Mouse (Mus musculus): ENCODE results near the gene Hip1. TPM values are rescaled to one million over a fixed set of nuclear protein-coding genes. Genes with fewer than 3 reads are reported as not detected.

Hip1 gene
- polyA plus RNA-seq, 1 experiment from 2014 or later: 3.5 TPM

DNA sequence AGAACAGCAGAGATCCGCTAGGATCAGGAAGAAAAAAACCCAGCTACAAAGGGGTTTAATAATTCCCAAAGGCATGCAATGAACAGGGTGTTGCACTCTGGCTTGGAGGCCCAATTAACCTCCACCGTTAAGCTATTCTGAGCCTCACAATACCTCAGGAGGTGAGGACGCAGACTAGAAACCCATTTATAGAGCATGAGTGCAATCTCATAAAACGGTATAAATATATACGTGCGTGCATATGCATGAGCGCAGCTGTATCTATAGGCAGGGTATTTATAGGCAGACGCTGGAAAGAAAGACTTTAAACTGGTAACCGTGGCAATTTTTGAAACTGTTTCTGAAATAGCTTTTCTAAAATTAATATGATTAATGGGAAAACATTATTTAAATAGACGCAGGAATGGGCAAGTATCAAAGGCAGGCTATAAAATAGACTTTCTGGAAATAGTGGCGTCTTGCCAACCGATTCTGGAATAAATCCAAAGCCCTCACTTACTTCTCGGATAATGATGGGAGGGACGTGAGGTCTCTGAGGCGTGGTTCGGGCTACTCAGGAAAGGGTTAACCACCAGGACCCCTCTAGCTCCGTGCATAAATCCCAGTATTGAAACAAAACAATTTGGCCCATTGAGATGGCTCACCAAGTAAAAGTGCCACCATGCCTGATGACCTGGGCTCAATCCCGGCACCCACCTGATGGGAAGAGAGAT, 37.2 kb downstream of the Hip1 start:
- 68% methylated on average over 18 of the region's 18 CpGs for WGBS (ENCODE audit: insufficient replicate concordance)
- ATAC-seq (ENCODE audit: insufficient read depth): no peak
- Histone ChIP-seq H3K4me2 (no peak overlapping the region), H3K4me3 (replicated peaks) (no peak overlapping the region), H3K36me3 (replicated peaks) (no peaks in the 10 kb centered on the region), H3K4me1 (replicated peaks) (no peaks in the 10 kb centered on the region), H3K9ac (no peak overlapping the region), H3K27me3 (no peaks in the 10 kb centered on the region), H3K9me3 (replicated peaks) (no peaks in the 10 kb centered on the region), H3K27ac (replicated peaks) (no peak overlapping the region)

DNA sequence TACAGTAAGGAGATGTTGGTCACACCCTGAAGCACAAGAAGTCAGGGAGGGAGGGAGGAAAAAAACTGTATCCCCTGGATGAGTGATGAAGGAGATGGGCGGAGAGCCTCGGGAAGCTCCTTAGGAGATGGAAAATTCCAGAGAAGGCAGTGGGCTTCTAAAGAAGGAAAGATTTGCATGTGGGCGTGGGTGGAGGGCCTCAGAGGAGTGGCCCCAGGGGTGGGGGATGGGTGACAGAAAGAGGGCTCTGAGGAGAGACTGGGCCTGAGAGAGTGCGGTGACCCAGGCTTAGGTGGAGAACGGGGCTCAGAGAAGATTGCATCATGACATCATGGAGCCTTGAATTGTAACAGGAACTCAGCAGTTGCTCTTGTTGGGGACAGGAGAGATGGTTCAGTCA, 39.5 kb downstream of the Hip1 start:
- ATAC-seq (ENCODE audit: insufficient read depth): no peak
- H3K9me3 ChIP-seq (replicated peaks): no peaks in the 10 kb centered on the region

DNA sequence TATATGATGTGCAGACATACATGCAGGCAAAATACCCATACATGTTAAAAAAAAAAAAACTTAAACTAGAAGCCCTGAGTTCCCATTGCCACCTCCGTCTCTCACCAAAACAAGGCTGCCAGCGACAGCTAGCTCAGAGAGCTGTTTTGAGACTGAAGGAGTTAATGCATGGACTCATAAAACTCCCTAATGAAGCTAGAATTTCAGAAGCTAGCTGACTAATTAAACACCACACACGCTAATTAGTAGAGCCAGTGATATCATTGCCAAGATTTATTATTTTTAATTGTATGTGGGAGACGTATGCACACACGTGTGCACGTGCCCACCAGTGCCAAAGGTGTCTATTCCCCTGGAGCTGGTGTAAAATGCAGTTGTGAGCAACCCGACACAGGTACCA, 42.0 kb downstream of the Hip1 start:
- no peak overlapping the region for H3K9ac ChIP-seq
- WGBS (ENCODE audit: insufficient replicate concordance): 73% methylated on average over 7 of the region's 7 CpGs
- no peak overlapping the region for H3K27ac ChIP-seq (replicated peaks)

More for the DNA sequence above, 39.5 kb downstream of the Hip1 start:
- H3K9ac ChIP-seq: no peak overlapping the region
- H3K4me1 ChIP-seq (replicated peaks): no peaks in the 10 kb centered on the region
- no peak overlapping the region for H3K4me2 ChIP-seq
- no peaks in the 10 kb centered on the region for H3K27me3 ChIP-seq
- 63% methylated on average over 5 of the region's 5 CpGs for WGBS (ENCODE audit: insufficient replicate concordance)
- H3K36me3 ChIP-seq (replicated peaks): no peaks in the 10 kb centered on the region
- no peak overlapping the region for H3K4me3 ChIP-seq (replicated peaks)
- H3K27ac ChIP-seq (replicated peaks): no peak overlapping the region

DNA sequence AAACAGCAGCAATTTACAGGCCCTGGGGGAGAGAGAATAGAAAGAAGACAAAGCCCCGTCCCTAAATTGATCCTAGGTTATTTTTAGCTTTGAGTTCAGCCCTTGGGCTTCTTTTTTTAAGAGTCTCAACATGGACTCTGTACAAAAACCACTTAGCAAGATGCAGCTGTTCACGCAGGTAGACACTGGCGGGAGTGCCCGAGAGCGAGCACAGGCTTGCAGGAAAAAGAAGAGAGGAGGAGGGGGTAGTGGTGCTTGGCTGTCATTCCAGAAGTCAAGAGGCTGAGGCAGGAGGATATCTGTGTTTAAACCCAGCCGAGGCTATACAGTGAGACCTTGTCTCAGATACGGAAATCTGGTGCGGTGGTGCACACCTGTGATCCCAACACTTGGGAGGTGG, 42.9 kb downstream of the Hip1 start:
- no peak for ATAC-seq (ENCODE audit: insufficient read depth)
- no peak overlapping the region for H3K9ac ChIP-seq
- no peaks in the 10 kb centered on the region for H3K4me1 ChIP-seq (replicated peaks)
- H3K9me3 ChIP-seq (replicated peaks): no peaks in the 10 kb centered on the region
- no peaks in the 10 kb centered on the region for H3K36me3 ChIP-seq (replicated peaks)
- H3K4me2 ChIP-seq: no peak overlapping the region
- H3K4me3 ChIP-seq (replicated peaks): no peak overlapping the region
- no peaks in the 10 kb centered on the region for H3K27me3 ChIP-seq
- 67% methylated on average over 8 of the region's 8 CpGs for WGBS (ENCODE audit: insufficient replicate concordance)
- no peak overlapping the region for H3K27ac ChIP-seq (replicated peaks)

More for the DNA sequence above, 42.0 kb downstream of the Hip1 start:
- Histone ChIP-seq H3K4me3 (replicated peaks) (no peak overlapping the region), H3K27me3 (no peaks in the 10 kb centered on the region), H3K4me1 (replicated peaks) (no peaks in the 10 kb centered on the region), H3K36me3 (replicated peaks) (no peaks in the 10 kb centered on the region), H3K9me3 (replicated peaks) (no peaks in the 10 kb centered on the region), H3K4me2 (no peak overlapping the region)
- no peak for ATAC-seq (ENCODE audit: insufficient read depth)

DNA sequence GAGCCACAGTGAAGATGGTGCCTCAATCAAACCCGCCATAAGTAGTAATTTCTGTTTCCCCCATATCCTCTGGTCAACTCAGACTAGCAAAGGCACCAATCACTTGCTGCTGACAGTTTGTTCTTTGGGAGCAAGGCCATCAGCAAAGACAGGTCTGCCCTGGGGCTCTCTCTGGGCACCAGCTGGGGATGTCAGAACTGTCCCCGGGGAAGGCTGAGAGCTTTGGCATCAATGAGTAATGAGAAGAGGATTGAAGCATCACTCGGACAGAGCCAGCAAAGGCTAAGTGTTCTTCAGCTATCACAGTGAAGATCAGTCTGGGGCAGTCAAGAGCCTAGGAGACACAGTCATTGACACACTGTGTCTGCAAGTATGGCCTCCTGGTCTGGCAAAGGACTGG, 46.0 kb downstream of the Hip1 start:
- no peaks in the 10 kb centered on the region for H3K36me3 ChIP-seq (replicated peaks)
- no peaks in the 10 kb centered on the region for H3K9me3 ChIP-seq (replicated peaks)
- H3K4me1 ChIP-seq (replicated peaks): no peaks in the 10 kb centered on the region
- no peak overlapping the region for H3K27ac ChIP-seq (replicated peaks)
- H3K27me3 ChIP-seq: no peaks in the 10 kb centered on the region
- H3K4me2 ChIP-seq: no peak overlapping the region
- WGBS (ENCODE audit: insufficient replicate concordance): 59% methylated on average over 3 of the region's 3 CpGs
- H3K9ac ChIP-seq: no peak overlapping the region
- no peak overlapping the region for H3K4me3 ChIP-seq (replicated peaks)
- no peak for ATAC-seq (ENCODE audit: insufficient read depth)

DNA sequence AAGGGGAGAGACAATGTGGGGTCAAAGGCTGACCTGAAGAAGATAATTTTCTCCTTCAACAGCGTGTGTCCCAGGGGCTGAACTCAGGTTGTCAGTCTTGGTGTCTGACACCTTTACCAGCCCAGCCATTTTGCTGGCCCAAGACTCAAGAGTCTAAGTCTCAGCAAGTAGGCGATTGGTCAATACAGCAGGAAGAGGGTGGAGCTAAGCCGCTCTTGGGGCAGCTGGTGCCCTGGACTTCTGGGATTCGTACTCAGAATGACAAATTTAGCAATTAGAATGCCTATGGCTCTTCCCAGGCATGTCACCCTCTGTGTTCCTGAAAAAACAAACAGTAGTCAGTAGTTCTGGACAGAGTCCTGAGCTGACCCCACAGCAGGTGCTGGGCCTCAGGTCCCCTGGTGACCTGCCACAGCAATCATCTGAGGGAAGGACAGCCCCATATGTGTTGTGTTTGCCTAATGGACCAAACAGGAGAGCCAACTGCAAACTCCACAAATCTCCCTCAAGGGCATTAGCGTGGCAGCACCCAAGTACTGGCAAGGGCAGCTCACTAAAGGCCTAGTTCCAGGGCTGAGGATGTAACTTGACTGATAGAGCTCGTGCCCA, 47.5 kb downstream of the Hip1 start:
- ATAC-seq (ENCODE audit: insufficient read depth): no peak
- H3K4me2 ChIP-seq: no peak overlapping the region
- no peak overlapping the region for H3K9ac ChIP-seq
- WGBS (ENCODE audit: insufficient replicate concordance): 59% methylated on average over 6 of the region's 6 CpGs
- no peaks in the 10 kb centered on the region for H3K36me3 ChIP-seq (replicated peaks)
- no peaks in the 10 kb centered on the region for H3K9me3 ChIP-seq (replicated peaks)
- no peak overlapping the region for H3K4me3 ChIP-seq (replicated peaks)
- no peak overlapping the region for H3K27ac ChIP-seq (replicated peaks)
- H3K4me1 ChIP-seq (replicated peaks): no peaks in the 10 kb centered on the region
- H3K27me3 ChIP-seq: no peaks in the 10 kb centered on the region

DNA sequence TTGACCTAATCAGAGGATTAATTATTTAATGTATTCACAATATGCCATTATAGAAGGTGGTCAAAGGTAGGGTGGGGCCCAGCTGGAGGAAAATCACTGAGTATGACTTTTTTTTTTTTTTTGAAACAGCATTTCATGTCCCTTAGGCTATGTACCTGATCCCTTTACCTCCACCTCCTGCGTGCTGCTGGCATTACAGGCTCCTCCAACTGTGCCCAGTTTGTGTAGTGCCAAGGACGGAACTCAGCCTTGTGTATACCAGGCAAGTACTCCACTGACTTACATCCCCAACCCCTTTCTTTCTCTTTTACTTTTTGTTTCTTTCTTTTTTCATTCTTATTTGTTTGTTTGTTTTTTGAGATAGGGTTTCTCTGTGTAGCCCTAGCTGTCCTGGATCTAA, 48.4 kb downstream of the Hip1 start:
- Histone ChIP-seq H3K9ac (no peak overlapping the region), H3K4me2 (no peak overlapping the region), H3K4me1 (replicated peaks) (no peaks in the 10 kb centered on the region), H3K9me3 (replicated peaks) (no peaks in the 10 kb centered on the region), H3K4me3 (replicated peaks) (no peak overlapping the region), H3K36me3 (replicated peaks) (no peaks in the 10 kb centered on the region), H3K27me3 (no peaks in the 10 kb centered on the region; the same call in 1 of the 2 replicates), H3K27ac (replicated peaks) (no peak overlapping the region)
- no peak for ATAC-seq (ENCODE audit: insufficient read depth)
- WGBS (ENCODE audit: insufficient replicate concordance): 57% methylated on average over 2 of the region's 2 CpGs

DNA sequence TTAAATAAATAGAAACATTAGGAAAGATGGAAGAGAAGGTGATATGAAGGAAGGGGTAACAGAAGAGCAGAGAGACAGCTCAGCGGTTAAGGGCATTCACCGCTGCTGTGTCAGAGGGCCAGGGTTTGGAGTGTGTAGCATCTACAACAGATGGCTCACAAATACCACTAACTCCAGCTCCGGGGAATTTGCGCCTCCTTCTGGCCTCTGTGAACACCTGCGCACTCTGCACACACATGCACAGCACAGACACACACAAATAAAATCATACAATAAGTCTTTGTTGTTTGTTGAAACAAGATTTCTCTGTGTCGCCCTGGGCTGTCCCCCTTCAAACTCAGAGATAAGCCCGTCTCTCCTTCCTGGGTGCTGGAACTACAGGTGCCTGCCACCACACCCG, 49.4 kb downstream of the Hip1 start:
- H3K9me3 ChIP-seq (replicated peaks): no peaks in the 10 kb centered on the region
- no peak overlapping the region for H3K27ac ChIP-seq (replicated peaks)
- H3K4me2 ChIP-seq: no peak overlapping the region
- no peak overlapping the region for H3K9ac ChIP-seq
- H3K36me3 ChIP-seq (replicated peaks): no peaks in the 10 kb centered on the region
- H3K4me3 ChIP-seq (replicated peaks): no peak overlapping the region
- H3K4me1 ChIP-seq (replicated peaks): no peaks in the 10 kb centered on the region
- ATAC-seq (ENCODE audit: insufficient read depth): no peak
- WGBS (ENCODE audit: insufficient replicate concordance): 83% methylated on average over 8 of the region's 8 CpGs
- peaks cover 4% of the 10 kb centered on the region for H3K27me3 ChIP-seq

DNA sequence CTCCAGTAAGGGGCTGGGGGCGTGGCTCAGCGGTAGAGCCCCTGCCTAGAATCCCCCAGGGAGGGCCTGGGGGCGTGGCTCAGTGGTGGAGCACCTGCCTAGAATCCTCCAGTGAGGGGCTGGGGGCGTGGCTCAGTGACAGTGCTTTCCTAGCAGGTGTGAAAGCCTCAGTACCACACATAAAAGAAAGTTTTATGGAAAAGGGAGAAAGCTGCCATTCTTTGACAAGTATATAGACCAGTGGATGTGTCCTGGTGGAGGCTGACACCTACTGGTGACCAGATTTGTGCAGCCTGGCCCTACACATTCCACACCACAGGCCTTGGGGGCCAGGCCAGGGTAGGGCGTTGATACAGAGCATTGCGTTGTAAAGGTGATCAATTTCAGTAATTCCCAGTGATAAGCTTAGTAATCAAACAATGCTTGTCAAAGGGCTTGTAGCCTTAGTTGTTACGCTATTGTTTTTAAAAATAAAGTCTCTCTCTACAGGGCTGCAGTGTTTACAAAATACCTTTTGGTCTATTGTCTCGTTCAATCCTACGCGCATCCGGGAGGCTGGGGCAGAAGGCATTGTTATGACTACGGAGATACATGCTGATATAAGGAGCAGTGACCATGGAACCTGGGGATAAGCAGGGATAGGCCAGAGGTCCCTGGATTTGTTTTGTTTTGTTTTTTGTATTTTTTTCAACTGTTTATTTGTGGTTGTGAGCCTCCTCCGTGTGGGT, 50.6 kb downstream of the Hip1 start:
- Histone ChIP-seq H3K4me3 (replicated peaks) (no peak overlapping the region), H3K9me3 (replicated peaks) (no peaks in the 10 kb centered on the region), H3K27ac (replicated peaks) (no peak overlapping the region), H3K4me1 (replicated peaks) (no peaks in the 10 kb centered on the region; the same call in 1 of the 2 replicates), H3K27me3 (peaks cover 16% of the 10 kb centered on the region), H3K4me2 (no peak overlapping the region), H3K9ac (no peak overlapping the region), H3K36me3 (replicated peaks) (no peaks in the 10 kb centered on the region)
- ATAC-seq (ENCODE audit: insufficient read depth): no peak
- WGBS (ENCODE audit: insufficient replicate concordance): 63% methylated on average over 13 of the region's 13 CpGs

DNA sequence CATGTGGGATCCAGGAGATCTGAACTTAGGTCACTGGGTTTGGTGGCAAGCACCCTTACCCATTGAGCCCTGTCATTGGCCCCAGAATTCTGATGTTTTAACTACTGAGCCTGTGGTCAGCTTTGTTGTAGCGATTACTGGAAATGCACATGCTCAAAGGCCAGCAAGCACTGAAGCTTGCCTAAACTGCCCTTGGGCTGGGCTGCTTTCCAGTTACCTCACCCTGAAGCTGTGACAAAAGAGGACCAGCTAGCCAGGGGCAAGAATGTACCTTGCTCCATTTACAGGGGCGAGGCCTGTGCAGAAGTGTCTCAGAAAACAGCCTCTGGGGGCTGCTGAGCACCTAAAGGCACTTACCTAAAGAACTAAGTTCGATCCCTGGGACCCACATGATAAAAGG, 51.8 kb downstream of the Hip1 start:
- H3K4me2 ChIP-seq: no peak overlapping the region
- H3K9ac ChIP-seq: no peak overlapping the region
- no peaks in the 10 kb centered on the region for H3K9me3 ChIP-seq (replicated peaks)
- H3K27me3 ChIP-seq: peaks cover 28% of the 10 kb centered on the region
- H3K4me1 ChIP-seq (replicated peaks): peaks cover 5% of the 10 kb centered on the region; the same call in 1 of the 2 replicates
- WGBS (ENCODE audit: insufficient replicate concordance): 49% methylated on average over 3 of the region's 3 CpGs
- H3K4me3 ChIP-seq (replicated peaks): no peak overlapping the region
- H3K27ac ChIP-seq (replicated peaks): no peak overlapping the region
- ATAC-seq (ENCODE audit: insufficient read depth): no peak
- H3K36me3 ChIP-seq (replicated peaks): no peaks in the 10 kb centered on the region

DNA sequence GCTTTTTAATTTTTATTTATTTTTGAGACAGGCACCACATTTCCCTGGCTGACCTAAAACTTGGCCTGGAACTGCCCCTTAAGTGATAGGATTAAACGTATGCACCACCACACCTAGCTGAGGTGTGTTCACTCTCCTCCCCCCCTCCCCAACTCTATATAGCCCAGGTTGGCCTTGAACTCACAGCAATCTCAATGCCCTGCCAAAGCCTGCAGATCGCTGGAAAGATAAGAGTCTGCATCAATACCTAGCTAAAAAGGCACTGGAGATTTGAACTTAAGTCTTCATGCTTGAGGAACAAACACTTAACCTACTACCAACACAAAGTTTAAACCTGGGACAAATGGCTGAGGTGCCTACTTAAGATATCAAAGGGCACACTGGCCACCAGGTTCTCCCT, 52.8 kb downstream of the Hip1 start:
- Histone ChIP-seq H3K36me3 (replicated peaks) (no peaks in the 10 kb centered on the region), H3K27ac (replicated peaks) (no peak overlapping the region), H3K9me3 (replicated peaks) (no peaks in the 10 kb centered on the region), H3K27me3 (peaks cover 38% of the 10 kb centered on the region), H3K4me3 (replicated peaks) (no peak overlapping the region), H3K4me1 (replicated peaks) (peaks cover 5% of the 10 kb centered on the region; the same call in 1 of the 2 replicates), H3K4me2 (no peak overlapping the region), H3K9ac (no peak overlapping the region)
- 48% methylated on average over 2 of the region's 2 CpGs for WGBS (ENCODE audit: insufficient replicate concordance)
- ATAC-seq (ENCODE audit: insufficient read depth): no peak
